14 mouse cellular contexts compared by ENCODE assay signal in the genomic region with DNA sequence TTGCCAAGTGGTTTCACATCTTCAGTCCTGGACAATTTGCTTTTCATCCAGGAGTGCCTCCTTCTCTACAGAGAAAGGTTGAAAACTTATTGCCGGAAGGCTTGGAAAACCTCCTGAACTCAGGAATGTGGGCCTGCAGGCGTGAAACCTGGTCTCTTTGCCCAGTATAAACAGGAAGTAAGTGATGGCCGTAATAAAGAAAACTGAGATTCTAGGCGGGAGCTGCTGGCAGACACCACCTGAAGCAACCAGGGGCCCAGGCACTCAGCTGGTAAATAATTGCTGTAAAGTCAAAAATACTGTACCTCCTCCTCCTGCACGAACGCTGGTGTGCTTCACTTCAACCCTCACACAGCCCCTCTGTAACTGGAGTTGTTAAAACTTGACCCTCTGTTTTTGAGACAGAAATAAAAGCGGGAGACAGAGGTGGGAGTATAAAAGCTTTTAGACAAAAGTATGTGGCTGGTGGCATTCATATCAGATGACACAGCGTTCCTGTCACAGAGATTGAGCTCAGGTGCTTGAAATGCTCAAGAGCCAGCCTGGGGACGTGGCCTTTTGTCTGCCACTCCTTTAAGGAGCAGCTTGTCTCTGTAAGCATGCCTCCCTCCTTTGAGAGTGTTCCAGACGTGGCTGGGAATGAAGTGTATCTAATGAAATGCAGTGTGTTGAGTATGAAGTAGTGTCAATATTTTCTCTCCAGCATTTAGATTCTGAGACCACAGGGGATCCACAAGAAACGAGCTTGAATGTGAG.
A peak's percentile ranks its signal among the peaks of the same experiment; 100 is the strongest.
DNase-seq lines count a peak whose midpoint lies in the region; ATAC-seq and TF ChIP-seq lines count a peak whose summit lies in the region.
"Had no signal": no experiment of that assay in that cellular context is flagged by ENCODE, and none has a peak within 500 bp of the region (broad histone marks: within the 10 kb centered on the region; RNA-seq: fewer than 3 reads in every experiment).

No protein-coding gene starts in this region.

- H3K4me3 ChIP-seq in midbrain, embryonic 11.5 days (ENCODE audit: low read depth, low read length), result no peak overlapping the region
- no peak overlapping the region for H3K4me3 ChIP-seq in midbrain, postnatal 0 days (ENCODE audit: low read depth, low read length)
- H3K4me3 ChIP-seq in embryonic facial prominence, embryonic 15.5 days (replicated peaks), result no peak overlapping the region
- H3K4me3 ChIP-seq in stomach, embryonic 16.5 days (replicated peaks; ENCODE audit: low read length), result no peak overlapping the region
- H3K4me3 ChIP-seq: hindbrain, embryonic 15.5 days; midbrain, embryonic 12.5 days had no signal

- no peak for DNase-seq in midbrain, embryonic 11.5 days (ENCODE audit: low spot score, missing footprints)
- no peak for DNase-seq in midbrain, postnatal 0 days (ENCODE audit: low spot score)
- DNase-seq in lung, adult 18-20 months, result peak; percentile 56 to 74
- DNase-seq in Muller cell, postnatal 12 days (ENCODE audit: inconsistent ontology term), result no peak
- no peak for DNase-seq in gastrocnemius, postnatal 4 days (ENCODE audit: low spot score in 2 of 2)
- DNase-seq: adrenal gland, adult 2 months; cerebellum, adult 11-12 months; gastrocnemius, postnatal 25 days; spleen, adult 18-20 months had no signal

- H3K36me3 ChIP-seq in midbrain, embryonic 11.5 days (ENCODE audit: control insufficient read depth, insufficient read depth, low read length), result no peaks in the 10 kb centered on the region
- H3K36me3 ChIP-seq in midbrain, postnatal 0 days (ENCODE audit: insufficient read depth, low read length), result no peaks in the 10 kb centered on the region
- H3K36me3 ChIP-seq in embryonic facial prominence, embryonic 15.5 days, result no peaks in the 10 kb centered on the region
- H3K36me3 ChIP-seq in stomach, embryonic 16.5 days (ENCODE audit: control insufficient read depth, insufficient read depth, low read length), result no peaks in the 10 kb centered on the region
- H3K36me3 ChIP-seq: G1E; hindbrain, embryonic 15.5 days; midbrain, embryonic 12.5 days had no signal

- H3K4me2 ChIP-seq in midbrain, embryonic 11.5 days, result no peak overlapping the region
- H3K4me2 ChIP-seq in midbrain, postnatal 0 days (ENCODE audit: low read depth, low read length, poor library complexity, severe bottlenecking), result no peak overlapping the region
- H3K4me2 ChIP-seq in embryonic facial prominence, embryonic 15.5 days (replicated peaks), result no peak overlapping the region
- no peak overlapping the region for H3K4me2 ChIP-seq in stomach, embryonic 16.5 days (ENCODE audit: low read depth, low read length)
- H3K4me2 ChIP-seq: hindbrain, embryonic 15.5 days; midbrain, embryonic 12.5 days had no signal

- no peaks in the 10 kb centered on the region for H3K4me1 ChIP-seq in midbrain, embryonic 11.5 days (ENCODE audit: control insufficient read depth, insufficient read depth, low read length)
- no peaks in the 10 kb centered on the region for H3K4me1 ChIP-seq in midbrain, postnatal 0 days (ENCODE audit: insufficient read depth, low read length)
- peaks cover 11% of the 10 kb centered on the region; the same call in 1 of the 2 replicates for H3K4me1 ChIP-seq in embryonic facial prominence, embryonic 15.5 days
- peaks cover 4% of the 10 kb centered on the region; the same call in 1 of the 2 replicates for H3K4me1 ChIP-seq in stomach, embryonic 16.5 days (ENCODE audit: control insufficient read depth, insufficient read depth, low read length)
- H3K4me1 ChIP-seq: hindbrain, embryonic 15.5 days; midbrain, embryonic 12.5 days had no signal

- H3K9me3 ChIP-seq in midbrain, embryonic 11.5 days (ENCODE audit: control insufficient read depth, low read length), result no peaks in the 10 kb centered on the region
- H3K9me3 ChIP-seq in midbrain, postnatal 0 days (ENCODE audit: low read length), result no peaks in the 10 kb centered on the region
- no peaks in the 10 kb centered on the region for H3K9me3 ChIP-seq in embryonic facial prominence, embryonic 15.5 days (replicated peaks)
- no peaks in the 10 kb centered on the region for H3K9me3 ChIP-seq in stomach, embryonic 16.5 days (replicated peaks; ENCODE audit: control insufficient read depth, low read length)
- H3K9me3 ChIP-seq: G1E; hindbrain, embryonic 15.5 days; midbrain, embryonic 12.5 days had no signal

- no peaks in the 10 kb centered on the region for H3K27me3 ChIP-seq in midbrain, embryonic 11.5 days (ENCODE audit: control insufficient read depth, insufficient read depth, low read length)
- H3K27me3 ChIP-seq in midbrain, postnatal 0 days (ENCODE audit: insufficient read depth, low read length), result no peaks in the 10 kb centered on the region
- H3K27me3 ChIP-seq in embryonic facial prominence, embryonic 15.5 days, result no peaks in the 10 kb centered on the region
- H3K27me3 ChIP-seq in stomach, embryonic 16.5 days (ENCODE audit: control insufficient read depth, insufficient read depth, low read length), result no peaks in the 10 kb centered on the region
- H3K27me3 ChIP-seq: hindbrain, embryonic 15.5 days; midbrain, embryonic 12.5 days had no signal

- 0 out of 2 replicates have a peak, but pooled peaks have one; percentile 22 for ATAC-seq in midbrain, embryonic 11.5 days (ENCODE audit: low FRiP score)
- ATAC-seq in midbrain, postnatal 0 days (ENCODE audit: low FRiP score), result no peak
- ATAC-seq in embryonic facial prominence, embryonic 15.5 days (ENCODE audit: insufficient number of reproducible peaks, low FRiP score, low TSS enrichment, low read depth), result no peak
- peak; percentile 58 for ATAC-seq in stomach, embryonic 16.5 days (ENCODE audit: insufficient read depth, low FRiP score)

- no peak overlapping the region for H3K9ac ChIP-seq in midbrain, embryonic 11.5 days (ENCODE audit: low read length)
- no peak overlapping the region for H3K9ac ChIP-seq in midbrain, postnatal 0 days (replicated peaks; ENCODE audit: low read length, poor library complexity, severe bottlenecking)
- H3K9ac ChIP-seq in embryonic facial prominence, embryonic 15.5 days, result no peak overlapping the region
- H3K9ac ChIP-seq in stomach, embryonic 16.5 days (ENCODE audit: low read length), result 0 out of 2 replicates have a peak overlapping the region, but pooled peaks have one; percentile 15
- H3K9ac ChIP-seq: hindbrain, embryonic 15.5 days; midbrain, embryonic 12.5 days had no signal

- no peak for TF ChIP-seq CTCF in midbrain, postnatal 0 days (IDR thresholded peaks at IDR 0.05)

- 59% methylated on average over 11 of the region's 11 CpGs for WGBS in midbrain, embryonic 11.5 days
- 51% methylated on average over 11 of the region's 11 CpGs for WGBS in midbrain, postnatal 0 days
- 21% methylated on average over 11 of the region's 11 CpGs for WGBS in embryonic facial prominence, embryonic 15.5 days
- whole genome bisulfite sequencing in stomach, embryonic 16.5 days, result 13% methylated on average over 11 of the region's 11 CpGs

- H3K27ac ChIP-seq in midbrain, embryonic 11.5 days (ENCODE audit: low read depth, low read length), result no peak overlapping the region
- no peak overlapping the region for H3K27ac ChIP-seq in midbrain, postnatal 0 days (ENCODE audit: low read depth, low read length)
- peak overlapping the region; percentile 69 for H3K27ac ChIP-seq in embryonic facial prominence, embryonic 15.5 days (replicated peaks)
- peak overlapping the region; percentile 66 for H3K27ac ChIP-seq in stomach, embryonic 16.5 days (ENCODE audit: low read length)
- H3K27ac ChIP-seq: hindbrain, embryonic 15.5 days; midbrain, embryonic 12.5 days had no signal

Comparison
In these comparisons a context has a peak if more than half of its experiments do, and no peak if none do; other contexts are left out.
1. ATAC-seq: peak in midbrain, embryonic 11.5 days (single experiment) and stomach, embryonic 16.5 days (single experiment); none in midbrain, postnatal 0 days (single experiment) and embryonic facial prominence, embryonic 15.5 days (single experiment).
2. DNase-seq: peak in lung, adult 18-20 months (2 of 2); none in midbrain, embryonic 11.5 days (single experiment), midbrain, postnatal 0 days (single experiment), Muller cell, postnatal 12 days (single experiment) and gastrocnemius, postnatal 4 days (0 of 2).
3. H3K27ac ChIP-seq: peak in embryonic facial prominence, embryonic 15.5 days (single experiment) and stomach, embryonic 16.5 days (single experiment); none in midbrain, embryonic 11.5 days (single experiment) and midbrain, postnatal 0 days (single experiment).